Mouse (Mus musculus): Measurements from ENCODE around the gene Atrx. TPM values are rescaled to one million over a fixed set of nuclear protein-coding genes. Genes with fewer than 3 reads are reported as not detected.
"Not testable (repeated sequence)": the region's sequence is repeated elsewhere in the genome, so short reads cannot be mapped to it uniquely, and the experiment has no call there.

Gene Atrx
- polyA plus RNA-seq, 1 experiment from 2014 or later, result 67.8 TPM

GRCm38 (mm10) chrX:105923896-105924295 lies 5.3 kb downstream of the Atrx start:
- H3K36me3 ChIP-seq, result peaks cover 7% of the 10 kb centered on the region; the same call in 1 of the 2 replicates
- no peak overlapping the region for H3K4me3 ChIP-seq
- H3K9me3 ChIP-seq (replicated peaks), result no peaks in the 10 kb centered on the region
- H3K27ac ChIP-seq, result no peak overlapping the region
- no peak overlapping the region for H3K4me2 ChIP-seq
- WGBS (ENCODE audit: insufficient replicate concordance), result no CpG with 5 or more reads among the region's 1 CpGs
- H3K9ac ChIP-seq, result no peak overlapping the region
- no peaks in the 10 kb centered on the region for H3K27me3 ChIP-seq (replicated peaks)
- no peak for ATAC-seq
- peaks cover 23% of the 10 kb centered on the region for H3K4me1 ChIP-seq

- ATAC-seq, H3K27ac ChIP-seq: not testable (repeated sequence)
- WGBS (ENCODE audit: insufficient replicate concordance), result 76% methylated on average over 7 of the region's 7 CpGs
These were observed 6.2 kb downstream of the Atrx start for GRCm38 (mm10) chrX:105922986-105923385.

GRCm38 (mm10) chrX:105921421-105921820 lies 7.8 kb downstream of the Atrx start:
- Histone ChIP-seq H3K9ac (no peak overlapping the region), H3K27ac (no peak overlapping the region), H3K36me3 (peaks cover 7% of the 10 kb centered on the region; the same call in 1 of the 2 replicates), H3K27me3 (replicated peaks) (no peaks in the 10 kb centered on the region), H3K4me1 (peaks cover 10% of the 10 kb centered on the region; the same call in 1 of the 2 replicates), H3K4me2 (no peak overlapping the region), H3K9me3 (replicated peaks) (no peaks in the 10 kb centered on the region), H3K4me3 (no peak overlapping the region)
- no peak for ATAC-seq
- 75% methylated on average over 2 of the region's 2 CpGs for WGBS (ENCODE audit: insufficient replicate concordance)

More at GRCm38 (mm10) chrX:105922986-105923385, 6.2 kb downstream of the Atrx start:
- H3K4me2 ChIP-seq; H3K9me3 ChIP-seq (replicated peaks); H3K27me3 ChIP-seq (replicated peaks); H3K9ac ChIP-seq; H3K4me3 ChIP-seq; H3K36me3 ChIP-seq: not testable (repeated sequence)
- peaks cover 23% of the 10 kb centered on the region for H3K4me1 ChIP-seq

GRCm38 (mm10) chrX:105911728-105912127 lies 17.5 kb downstream of the Atrx start:
- no peak for ATAC-seq
- H3K9me3 ChIP-seq (replicated peaks), result no peaks in the 10 kb centered on the region
- H3K27me3 ChIP-seq (replicated peaks), result no peaks in the 10 kb centered on the region
- H3K4me3 ChIP-seq, result no peak overlapping the region
- 62% methylated on average over 3 of the region's 3 CpGs for WGBS (ENCODE audit: insufficient replicate concordance)
- H3K27ac ChIP-seq, result no peak overlapping the region
- H3K4me1 ChIP-seq, result 0 out of 2 replicates have a peak, but pooled peaks cover 5% of the 10 kb centered on the region
- H3K4me2 ChIP-seq, result no peak overlapping the region
- no peaks in the 10 kb centered on the region for H3K36me3 ChIP-seq
- no peak overlapping the region for H3K9ac ChIP-seq

- no peak for ATAC-seq
- no peak overlapping the region for H3K4me3 ChIP-seq
- no peak overlapping the region for H3K9ac ChIP-seq
- 0 out of 2 replicates have a peak, but pooled peaks cover 5% of the 10 kb centered on the region for H3K36me3 ChIP-seq
- H3K9me3 ChIP-seq (replicated peaks), result no peaks in the 10 kb centered on the region
- H3K27me3 ChIP-seq (replicated peaks), result no peaks in the 10 kb centered on the region
- no peak overlapping the region for H3K4me2 ChIP-seq
- H3K27ac ChIP-seq, result no peak overlapping the region
- no peaks in the 10 kb centered on the region for H3K4me1 ChIP-seq
- 85% methylated on average over 1 of the region's 1 CpGs for WGBS (ENCODE audit: insufficient replicate concordance)
These were observed 27.6 kb downstream of the Atrx start for GRCm38 (mm10) chrX:105901611-105902010.

- H3K27me3 ChIP-seq (replicated peaks), result no peaks in the 10 kb centered on the region
- H3K4me3 ChIP-seq, result no peak overlapping the region
- no peak overlapping the region for H3K4me2 ChIP-seq
- no peak overlapping the region for H3K9ac ChIP-seq
- no peaks in the 10 kb centered on the region for H3K4me1 ChIP-seq
- no peak overlapping the region for H3K27ac ChIP-seq
- H3K9me3 ChIP-seq (replicated peaks), result no peaks in the 10 kb centered on the region
- ATAC-seq, result no peak
- WGBS (ENCODE audit: insufficient replicate concordance), result 62% methylated on average over 2 of the region's 2 CpGs
- no peaks in the 10 kb centered on the region; the same call in 1 of the 2 replicates for H3K36me3 ChIP-seq
These were observed 42.3 kb downstream of the Atrx start for GRCm38 (mm10) chrX:105886921-105887320.

GRCm38 (mm10) chrX:105864367-105864766 lies 64.8 kb downstream of the Atrx start:
- ATAC-seq, result no peak
- H3K9me3 ChIP-seq (replicated peaks), result no peaks in the 10 kb centered on the region
- H3K4me3 ChIP-seq, result no peak overlapping the region
- no peaks in the 10 kb centered on the region for H3K4me1 ChIP-seq
- H3K9ac ChIP-seq, result no peak overlapping the region
- H3K36me3 ChIP-seq, result peaks cover 10% of the 10 kb centered on the region
- no peak overlapping the region for H3K4me2 ChIP-seq
- H3K27me3 ChIP-seq (replicated peaks), result no peaks in the 10 kb centered on the region
- no peak overlapping the region for H3K27ac ChIP-seq
- WGBS (ENCODE audit: insufficient replicate concordance), result 83% methylated on average over 5 of the region's 5 CpGs

GRCm38 (mm10) chrX:105824462-105824861 lies 104.7 kb downstream of the Atrx start:
- 48% methylated on average over 5 of the region's 5 CpGs for WGBS (ENCODE audit: insufficient replicate concordance)
- no peaks in the 10 kb centered on the region for H3K9me3 ChIP-seq (replicated peaks)
- no peak for ATAC-seq
- H3K4me3 ChIP-seq, result no peak overlapping the region
- peaks cover 47% of the 10 kb centered on the region for H3K36me3 ChIP-seq
- H3K27me3 ChIP-seq (replicated peaks), result no peaks in the 10 kb centered on the region
- no peak overlapping the region for H3K9ac ChIP-seq
- H3K27ac ChIP-seq, result no peak overlapping the region
- H3K4me2 ChIP-seq, result no peak overlapping the region
- H3K4me1 ChIP-seq, result no peaks in the 10 kb centered on the region

- 60% methylated on average over 8 of the region's 8 CpGs for WGBS (ENCODE audit: insufficient replicate concordance)
- H3K9me3 ChIP-seq (replicated peaks), result no peaks in the 10 kb centered on the region
- H3K36me3 ChIP-seq, result peaks cover 2% of the 10 kb centered on the region; the same call in 1 of the 2 replicates
- no peak for ATAC-seq
- H3K4me1 ChIP-seq, result no peaks in the 10 kb centered on the region
- H3K4me3 ChIP-seq, result no peak overlapping the region
- no peak overlapping the region for H3K4me2 ChIP-seq
- H3K27ac ChIP-seq, result no peak overlapping the region
- peaks cover 4% of the 10 kb centered on the region; the same call in 1 of the 2 replicates for H3K27me3 ChIP-seq (replicated peaks)
- H3K9ac ChIP-seq, result no peak overlapping the region
These were observed 134.3 kb downstream of the Atrx start for GRCm38 (mm10) chrX:105794806-105795403.

- H3K27ac ChIP-seq, result no peak overlapping the region
- H3K4me1 ChIP-seq, result no peaks in the 10 kb centered on the region
- no peak overlapping the region for H3K4me3 ChIP-seq
- H3K27me3 ChIP-seq (replicated peaks), result peaks cover 26% of the 10 kb centered on the region
- no peaks in the 10 kb centered on the region for H3K9me3 ChIP-seq (replicated peaks)
- H3K4me2 ChIP-seq, result no peak overlapping the region
- H3K9ac ChIP-seq, result no peak overlapping the region
- 75% methylated on average over 5 of the region's 5 CpGs for WGBS (ENCODE audit: insufficient replicate concordance)
- ATAC-seq, result no peak
- no peaks in the 10 kb centered on the region for H3K36me3 ChIP-seq
These were observed 155.9 kb downstream of the Atrx start for GRCm38 (mm10) chrX:105773281-105773680.

- Histone ChIP-seq H3K27me3 (replicated peaks) (peaks cover 75% of the 10 kb centered on the region), H3K36me3 (no peaks in the 10 kb centered on the region), H3K4me1 (no peaks in the 10 kb centered on the region), H3K9me3 (replicated peaks) (no peaks in the 10 kb centered on the region), H3K4me2 (no peak overlapping the region), H3K27ac (no peak overlapping the region), H3K4me3 (no peak overlapping the region), H3K9ac (no peak overlapping the region)
- ATAC-seq, result no peak
- 59% methylated on average over 3 of the region's 3 CpGs for WGBS (ENCODE audit: insufficient replicate concordance)
These were observed 161.3 kb downstream of the Atrx start for GRCm38 (mm10) chrX:105767932-105768331.

GRCm38 (mm10) chrX:105767177-105767764 lies 161.9 kb downstream of the Atrx start:
- Histone ChIP-seq H3K27ac (no peak overlapping the region), H3K4me2 (no peak overlapping the region), H3K9me3 (replicated peaks) (no peaks in the 10 kb centered on the region), H3K4me1 (no peaks in the 10 kb centered on the region), H3K9ac (no peak overlapping the region), H3K27me3 (replicated peaks) (peaks cover 77% of the 10 kb centered on the region), H3K36me3 (no peaks in the 10 kb centered on the region), H3K4me3 (no peak overlapping the region)
- WGBS (ENCODE audit: insufficient replicate concordance), result 38% methylated on average over 9 of the region's 9 CpGs
- no peak for ATAC-seq
